Mouse (Mus musculus): ENCODE results near the gene Cd4. TPM values are rescaled to one million over a fixed set of nuclear protein-coding genes. Genes with fewer than 3 reads are reported as not detected.

Gene Cd4
- polyA plus RNA-seq, 1 experiment from 2014 or later = 0.06 TPM

DNA sequence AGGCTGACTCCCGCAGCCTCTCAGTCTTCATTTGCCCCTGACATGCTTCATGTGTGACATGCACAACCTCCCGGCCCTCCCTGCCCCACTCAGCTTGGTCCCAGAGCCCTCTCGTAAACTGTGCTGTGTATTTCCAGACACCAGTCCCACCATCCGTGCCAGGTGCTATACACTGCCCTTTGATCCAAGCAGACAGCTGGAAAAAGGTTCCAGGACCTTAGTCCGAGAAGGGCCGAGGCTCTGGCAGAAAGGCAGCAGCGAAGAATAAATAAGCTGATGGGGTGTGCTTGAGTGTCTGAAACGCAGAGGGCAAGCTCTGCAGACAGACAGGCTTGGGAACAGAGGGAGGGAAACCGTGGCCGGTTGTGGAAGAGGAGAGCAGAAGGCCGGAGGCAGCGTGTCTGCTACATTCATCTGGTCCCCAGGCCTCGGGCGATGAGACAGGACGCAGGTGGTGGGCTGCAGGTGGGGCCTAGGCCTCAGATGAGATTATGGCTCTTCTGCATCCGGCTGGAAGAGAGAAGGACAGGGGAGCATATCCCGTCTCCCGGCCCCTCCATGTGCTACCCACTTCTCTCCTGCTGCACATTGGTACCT lies 22.2 kb downstream of the Cd4 start:
- no peaks in the 10 kb centered on the region for H3K36me3 ChIP-seq
- H3K4me1 ChIP-seq = peaks cover 53% of the 10 kb centered on the region
- no peak for ATAC-seq (ENCODE audit: low FRiP score)
- H3K4me2 ChIP-seq (replicated peaks) = no peak overlapping the region
- no peaks in the 10 kb centered on the region for H3K27me3 ChIP-seq
- peak overlapping the region; percentile 44 for H3K27ac ChIP-seq
- H3K9me3 ChIP-seq (replicated peaks) = no peaks in the 10 kb centered on the region
- 58% methylated on average over 18 of the region's 18 CpGs for WGBS
- no peak overlapping the region for H3K9ac ChIP-seq
- no peak overlapping the region for H3K4me3 ChIP-seq

DNA sequence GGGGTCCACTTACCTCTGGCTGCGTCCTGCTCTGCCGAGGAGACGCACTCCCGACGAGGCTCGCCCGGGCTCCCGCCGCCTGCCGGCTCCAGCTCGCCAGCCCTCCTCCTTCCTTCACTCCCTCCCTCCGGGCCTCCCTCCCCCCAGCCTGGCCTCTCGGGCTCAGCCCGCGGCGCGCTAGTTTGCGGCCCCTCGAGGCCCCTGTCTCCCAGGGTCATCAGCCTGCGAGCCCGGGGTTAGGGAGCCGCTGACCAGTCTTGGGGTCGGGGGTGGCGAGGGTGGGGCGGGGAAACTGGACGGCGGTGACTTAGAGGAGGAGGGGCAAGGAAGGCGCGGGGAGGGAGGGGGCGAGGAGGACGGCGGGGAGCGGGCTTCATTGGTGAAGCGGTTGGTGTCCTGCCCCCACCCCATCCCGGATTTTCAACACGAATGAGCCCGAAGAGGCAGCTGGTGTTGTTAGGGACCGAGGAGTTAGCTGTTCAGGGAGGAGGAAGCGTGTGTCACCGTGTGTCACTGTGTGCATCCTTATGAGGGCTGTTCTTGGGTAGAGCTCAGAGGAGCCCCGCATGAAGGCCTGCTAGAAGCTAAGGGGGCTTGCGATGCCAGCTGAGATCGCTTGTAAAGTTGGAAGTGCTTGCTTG lies 24.2 kb downstream of the Cd4 start, which contains the start of gene Gpr162:
Gene Gpr162, minus strand, starts transcription at position 326 of the 641 bp plus-strand sequence.
- peak within 1 kb of the TSS; percentile 85 for H3K9ac ChIP-seq
- peaks cover 7% of the 10 kb centered on the region; the same call in 1 of the 2 replicates for H3K27me3 ChIP-seq
- peak within 1 kb of the TSS; percentile 89 for H3K4me2 ChIP-seq (replicated peaks)
- peak; percentile 63 for ATAC-seq (ENCODE audit: low FRiP score)
- peak within 1 kb of the TSS; percentile 92 for H3K27ac ChIP-seq
- under 1% methylated on average over 25 of the region's 43 CpGs for WGBS
- peaks cover 69% of the 10 kb centered on the region for H3K4me1 ChIP-seq
- H3K36me3 ChIP-seq = no peaks in the 10 kb centered on the region
- H3K4me3 ChIP-seq = peak within 1 kb of the TSS; percentile 61
- no peaks in the 10 kb centered on the region for H3K9me3 ChIP-seq (replicated peaks)

DNA sequence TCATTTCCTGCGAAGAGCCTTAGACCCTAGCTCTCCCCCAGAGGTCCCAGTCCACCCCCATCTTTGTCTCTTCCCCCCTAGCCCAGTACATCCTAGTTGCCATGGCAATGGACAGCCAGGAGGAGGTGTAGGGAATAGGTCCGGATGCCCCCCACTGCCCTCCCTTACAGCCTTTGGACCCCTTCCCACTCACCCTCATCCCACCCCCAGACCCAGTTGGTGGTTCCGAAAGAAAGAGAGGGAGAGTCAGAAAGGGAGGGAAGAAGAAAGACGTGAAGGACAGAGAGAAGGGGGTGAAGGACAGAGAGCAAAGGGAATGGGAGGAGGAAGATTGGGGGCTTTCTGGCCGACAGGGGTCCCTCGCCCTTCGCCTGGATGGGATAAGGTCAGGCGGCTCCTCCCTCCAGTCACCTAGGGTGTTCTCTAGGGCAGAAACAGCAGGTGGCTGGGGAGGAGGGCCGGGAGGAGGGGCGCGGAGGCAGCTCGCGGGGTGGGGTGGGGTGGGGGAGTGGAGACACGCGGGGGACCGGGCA lies 24.8 kb downstream of the Cd4 start:
- 0% methylated on average over 8 of the region's 16 CpGs for WGBS
- peak overlapping the region; percentile 89 for H3K4me2 ChIP-seq (replicated peaks)
- no peaks in the 10 kb centered on the region for H3K36me3 ChIP-seq
- peak overlapping the region; percentile 61 for H3K4me3 ChIP-seq
- no peaks in the 10 kb centered on the region for H3K9me3 ChIP-seq (replicated peaks)
- peak overlapping the region; percentile 85 for H3K9ac ChIP-seq
- H3K27ac ChIP-seq = peak overlapping the region; percentile 92
- peaks cover 75% of the 10 kb centered on the region for H3K4me1 ChIP-seq
- ATAC-seq (ENCODE audit: low FRiP score) = peak; percentile 27
- H3K27me3 ChIP-seq = peaks cover 11% of the 10 kb centered on the region; the same call in 1 of the 2 replicates

DNA sequence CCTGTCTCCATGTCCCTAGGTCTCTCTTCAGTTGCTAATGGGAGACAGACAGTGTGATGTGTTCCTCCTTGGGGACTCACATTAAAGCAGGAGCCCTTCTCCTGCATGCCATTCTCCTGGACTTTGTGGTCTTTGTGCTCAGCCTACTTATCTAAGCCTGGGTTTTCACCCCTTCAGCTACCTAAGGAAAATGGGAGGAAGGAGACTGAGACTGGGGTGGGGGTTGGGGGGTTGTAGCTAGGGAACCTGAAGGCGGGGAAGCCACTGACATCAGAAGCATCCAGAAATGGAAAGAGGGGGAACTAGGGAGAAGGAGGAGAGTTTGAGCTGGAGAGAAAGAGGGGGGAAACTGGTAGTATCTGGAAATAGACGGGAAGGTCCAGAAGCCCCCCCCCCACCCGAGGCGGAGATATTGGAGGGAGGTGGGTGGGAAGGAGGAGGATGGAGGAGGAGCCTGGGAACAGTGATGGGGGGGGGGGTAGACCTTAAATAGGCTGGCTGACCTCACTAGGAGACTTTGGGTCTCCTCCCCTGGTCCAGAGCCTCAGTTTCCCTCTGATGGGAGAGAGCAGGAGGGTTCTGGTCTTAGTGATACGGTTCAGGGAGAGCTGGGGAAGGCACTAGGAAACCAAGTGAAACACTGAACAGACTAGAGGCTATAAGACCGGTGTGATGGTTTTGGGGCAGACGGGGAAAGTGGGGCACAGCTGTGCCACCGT lies 25.5 kb downstream of the Cd4 start:
- Histone ChIP-seq H3K9me3 (replicated peaks) (no peaks in the 10 kb centered on the region), H3K4me3 (peak overlapping the region; percentile 61), H3K27ac (peak overlapping the region; percentile 92), H3K4me2 (replicated peaks) (peak overlapping the region; percentile 89), H3K4me1 (peaks cover 81% of the 10 kb centered on the region), H3K27me3 (peaks cover 11% of the 10 kb centered on the region; the same call in 1 of the 2 replicates), H3K36me3 (no peaks in the 10 kb centered on the region), H3K9ac (peak overlapping the region; percentile 85)
- WGBS = 16% methylated on average over 8 of the region's 8 CpGs
- no peak for ATAC-seq (ENCODE audit: low FRiP score)

DNA sequence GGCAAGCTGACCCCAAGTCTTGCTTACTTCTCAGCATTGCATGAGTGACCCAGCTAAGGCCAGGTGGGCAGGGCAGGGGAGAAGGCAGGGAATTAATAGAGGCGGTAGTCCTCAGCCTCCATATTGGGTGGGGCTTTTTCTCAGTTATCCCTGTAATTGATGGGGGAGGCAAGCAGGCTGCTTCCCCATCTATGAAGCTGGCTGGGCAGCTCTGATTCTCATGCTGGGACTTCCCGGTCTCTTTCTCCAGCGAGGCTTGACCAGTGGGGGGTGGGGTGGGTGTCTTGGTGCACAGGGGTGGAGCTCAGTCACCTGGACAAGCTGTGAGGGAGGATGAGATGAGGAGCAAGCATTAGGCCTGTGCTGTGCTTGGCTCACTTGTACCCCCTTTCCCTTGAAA lies 26.2 kb downstream of the Cd4 start:
- peak overlapping the region; percentile 89 for H3K4me2 ChIP-seq (replicated peaks)
- ATAC-seq (ENCODE audit: low FRiP score) = no peak
- no peak overlapping the region for H3K4me3 ChIP-seq
- H3K9me3 ChIP-seq (replicated peaks) = no peaks in the 10 kb centered on the region
- peaks cover 11% of the 10 kb centered on the region; the same call in 1 of the 2 replicates for H3K27me3 ChIP-seq
- H3K4me1 ChIP-seq = peaks cover 81% of the 10 kb centered on the region
- H3K9ac ChIP-seq = peak overlapping the region; percentile 85; the same call in 1 of the 2 replicates
- H3K27ac ChIP-seq = peak overlapping the region; percentile 92; the same call in 1 of the 2 replicates
- WGBS = 50% methylated on average over 2 of the region's 3 CpGs
- no peaks in the 10 kb centered on the region for H3K36me3 ChIP-seq

DNA sequence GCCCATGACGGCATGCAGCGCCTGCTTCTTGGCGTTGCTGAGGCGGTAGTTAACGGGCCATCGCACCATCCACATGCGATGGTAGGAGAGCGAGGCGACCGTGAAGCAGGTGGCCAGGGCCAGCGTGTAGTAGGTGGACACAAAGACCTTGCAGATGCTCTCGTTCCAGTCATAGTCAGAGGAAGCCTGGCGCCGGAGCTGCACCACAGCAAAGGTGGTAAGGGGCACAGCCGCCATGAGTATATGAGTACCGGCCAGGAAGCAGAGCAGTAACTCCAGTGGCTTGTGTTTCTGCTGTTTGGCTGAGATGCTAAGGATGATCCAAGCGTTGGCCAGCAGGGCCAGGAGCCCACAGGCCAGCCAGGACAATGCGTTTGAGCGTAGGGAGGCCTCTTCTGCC lies 26.8 kb downstream of the Cd4 start:
- H3K27ac ChIP-seq = peak overlapping the region; percentile 92; the same call in 1 of the 2 replicates
- peak overlapping the region; percentile 85; the same call in 1 of the 2 replicates for H3K9ac ChIP-seq
- no peaks in the 10 kb centered on the region for H3K36me3 ChIP-seq
- peaks cover 82% of the 10 kb centered on the region for H3K4me1 ChIP-seq
- peaks cover 11% of the 10 kb centered on the region; the same call in 1 of the 2 replicates for H3K27me3 ChIP-seq
- no peak for ATAC-seq (ENCODE audit: low FRiP score)
- H3K4me3 ChIP-seq = no peak overlapping the region
- peak overlapping the region; percentile 89; the same call in 1 of the 2 replicates for H3K4me2 ChIP-seq (replicated peaks)
- no peaks in the 10 kb centered on the region for H3K9me3 ChIP-seq (replicated peaks)
- WGBS = 82% methylated on average over 19 of the region's 19 CpGs

DNA sequence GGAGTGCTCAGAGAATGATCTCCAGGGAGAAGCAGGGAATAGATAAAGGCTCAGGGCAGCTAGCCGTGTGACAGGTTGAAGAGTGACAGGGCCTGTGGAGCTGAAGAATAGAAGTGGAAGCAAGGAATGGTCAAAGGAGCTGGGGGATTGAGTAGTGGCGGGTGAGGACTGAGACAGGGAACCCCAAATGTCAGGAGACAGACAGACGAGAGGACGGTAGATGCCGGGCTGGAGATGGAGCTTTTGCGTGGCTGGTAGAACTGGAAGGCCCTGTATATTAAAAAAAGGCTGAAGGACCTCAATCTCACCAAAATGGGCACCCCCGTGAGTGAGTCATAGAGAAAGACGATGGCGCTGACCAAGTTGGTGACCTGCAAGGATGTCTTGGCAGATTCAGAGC lies 27.5 kb downstream of the Cd4 start:
- peak overlapping the region; percentile 80 for H3K27ac ChIP-seq
- ATAC-seq (ENCODE audit: low FRiP score) = no peak
- WGBS = 75% methylated on average over 9 of the region's 9 CpGs
- H3K4me1 ChIP-seq = peaks cover 81% of the 10 kb centered on the region
- H3K9me3 ChIP-seq (replicated peaks) = no peaks in the 10 kb centered on the region
- no peaks in the 10 kb centered on the region for H3K36me3 ChIP-seq
- peak overlapping the region; percentile 29; the same call in 1 of the 2 replicates for H3K9ac ChIP-seq
- H3K4me3 ChIP-seq = no peak overlapping the region
- no peak overlapping the region for H3K4me2 ChIP-seq (replicated peaks)
- H3K27me3 ChIP-seq = peaks cover 11% of the 10 kb centered on the region; the same call in 1 of the 2 replicates

DNA sequence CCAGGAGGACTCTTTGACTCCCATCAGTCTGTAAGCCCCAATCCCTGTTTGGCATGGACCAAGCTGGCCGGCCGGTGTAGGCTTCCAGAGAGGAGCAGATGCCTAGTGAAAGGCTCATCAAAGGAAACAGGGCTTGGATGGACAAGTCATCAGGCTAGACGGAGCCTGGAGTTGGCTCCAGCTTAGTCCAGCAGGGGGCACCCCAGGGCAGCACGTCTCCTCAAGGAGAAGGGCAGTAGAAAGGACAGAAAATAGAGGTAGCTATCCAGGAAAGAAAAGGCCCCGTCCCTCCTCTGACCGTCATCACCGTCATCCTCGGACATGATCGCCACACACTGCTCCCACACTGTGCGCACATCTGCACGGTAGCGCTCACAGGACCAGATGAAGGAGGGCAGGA lies 28.3 kb downstream of the Cd4 start:
- Histone ChIP-seq H3K9ac (peak overlapping the region; percentile 47), H3K9me3 (replicated peaks) (no peaks in the 10 kb centered on the region), H3K36me3 (no peaks in the 10 kb centered on the region), H3K4me1 (peaks cover 78% of the 10 kb centered on the region), H3K4me2 (replicated peaks) (peak overlapping the region; percentile 34), H3K27me3 (peaks cover 11% of the 10 kb centered on the region; the same call in 1 of the 2 replicates), H3K27ac (peak overlapping the region; percentile 80), H3K4me3 (no peak overlapping the region)
- 12% methylated on average over 12 of the region's 12 CpGs for WGBS
- 0 out of 2 replicates have a peak, but pooled peaks have one; percentile 4 for ATAC-seq (ENCODE audit: low FRiP score)

DNA sequence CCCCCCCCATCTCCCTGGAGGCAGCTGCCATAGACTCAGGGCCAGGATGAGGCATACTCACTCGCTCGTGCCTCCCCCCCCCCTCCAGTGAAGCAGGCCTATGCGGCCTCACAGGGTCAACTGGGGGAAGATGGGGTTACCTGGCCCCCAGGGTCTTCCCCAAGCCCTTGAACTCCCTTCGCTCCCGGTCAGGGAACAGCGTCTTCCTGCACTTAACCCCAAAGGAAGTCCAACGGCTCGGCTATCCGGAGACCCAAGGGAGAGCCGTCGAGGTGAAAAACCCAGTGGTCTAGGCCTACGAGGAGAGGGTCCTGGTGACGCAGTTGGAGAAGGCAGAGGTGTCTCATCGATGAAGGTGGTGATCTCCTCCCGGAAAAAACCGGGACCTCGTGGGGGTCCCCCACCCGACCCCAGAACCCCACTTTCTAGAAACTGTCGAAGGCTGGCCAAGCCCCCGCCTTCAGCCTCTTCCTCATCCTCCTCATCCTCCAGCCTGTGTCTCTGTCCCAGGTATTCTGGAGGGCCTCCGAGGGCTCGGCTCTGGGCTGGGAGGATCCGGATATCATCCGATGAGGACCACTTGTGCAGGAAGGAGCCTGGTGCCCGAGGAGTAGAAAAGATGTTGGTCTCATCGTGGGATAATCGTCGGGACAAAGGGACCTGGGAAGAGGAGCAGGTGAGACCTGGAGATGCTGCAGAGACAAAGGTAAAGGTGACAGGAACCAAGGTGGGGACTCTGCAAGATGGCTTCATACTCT lies 29.3 kb downstream of the Cd4 start:
- peak overlapping the region; percentile 66; the same call in 1 of the 2 replicates for H3K4me3 ChIP-seq
- WGBS = 73% methylated on average over 28 of the region's 28 CpGs

DNA sequence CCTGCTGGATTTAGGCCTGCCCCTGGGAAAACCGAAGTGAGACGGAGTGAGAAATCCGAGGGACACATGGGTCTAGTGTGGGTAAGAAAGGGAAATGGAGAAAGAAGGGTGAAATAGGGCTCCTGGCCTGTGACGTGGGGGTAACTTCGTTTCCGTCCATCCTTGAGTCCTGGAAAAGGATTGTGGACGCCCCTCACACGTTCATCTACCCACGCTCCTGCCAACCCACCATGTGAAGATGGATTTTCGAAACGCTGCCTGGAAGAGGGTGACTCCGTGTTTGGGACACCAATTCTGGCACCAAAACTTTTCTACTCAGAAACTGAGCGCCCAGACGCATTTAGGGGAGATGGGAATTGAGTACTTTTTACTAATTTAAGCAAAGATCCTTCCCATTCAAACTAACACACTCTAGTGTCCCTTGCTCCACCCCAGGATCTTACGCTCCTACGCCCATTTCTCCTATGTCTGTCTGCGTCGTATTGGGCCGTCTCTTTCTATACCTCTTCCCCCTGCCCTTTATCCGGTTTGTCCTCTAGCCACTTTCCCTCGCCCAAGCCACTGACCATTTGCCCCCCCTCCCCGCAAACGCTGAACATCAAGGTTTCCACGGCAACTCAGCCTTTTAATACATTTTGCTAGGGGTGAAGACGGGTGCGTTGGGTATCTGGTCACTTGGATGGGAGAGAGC lies 30.0 kb downstream of the Cd4 start:
- no peak; the same call in 1 of the 2 replicates for ATAC-seq (ENCODE audit: low FRiP score)
- peak overlapping the region; percentile 88 for H3K9ac ChIP-seq
- H3K4me3 ChIP-seq = peak overlapping the region; percentile 66
- H3K36me3 ChIP-seq = no peaks in the 10 kb centered on the region
- H3K27me3 ChIP-seq = peaks cover 11% of the 10 kb centered on the region; the same call in 1 of the 2 replicates
- peak overlapping the region; percentile 95 for H3K27ac ChIP-seq
- peak overlapping the region; percentile 71 for H3K4me2 ChIP-seq (replicated peaks)
- H3K9me3 ChIP-seq (replicated peaks) = no peaks in the 10 kb centered on the region
- 22% methylated on average over 26 of the region's 26 CpGs for WGBS
- peaks cover 64% of the 10 kb centered on the region for H3K4me1 ChIP-seq

More for the DNA sequence above, 29.3 kb downstream of the Cd4 start:
- ATAC-seq (ENCODE audit: low FRiP score) = no peak
- peak overlapping the region; percentile 88; the same call in 1 of the 2 replicates for H3K9ac ChIP-seq
- H3K27ac ChIP-seq = peak overlapping the region; percentile 14; the same call in 1 of the 2 replicates
- H3K4me1 ChIP-seq = peaks cover 68% of the 10 kb centered on the region
- H3K4me2 ChIP-seq (replicated peaks) = peak overlapping the region; percentile 71
- peaks cover 11% of the 10 kb centered on the region; the same call in 1 of the 2 replicates for H3K27me3 ChIP-seq
- H3K36me3 ChIP-seq = no peaks in the 10 kb centered on the region
- no peaks in the 10 kb centered on the region for H3K9me3 ChIP-seq (replicated peaks)

Data from hindbrain, embryonic 12.5 days (tissue).